Mouse (Mus musculus) T-helper 17 cell (primary cell): Measurements from ENCODE around the gene Mybpc3.

Source experiments
- in situ Hi-C, 2 experiments: fragments of 300-600 bp; cut with MboI, MseI; formaldehyde crosslinking; loops; 1 replicate in 1 of 2; 2 replicates in 1 of 2; pipeline ENCODE4 v1.15.1; 2025; ENCODE audit warnings: high pct_unique_total_duplicates in 2 of 2

Gene Mybpc3

GRCm38 (mm10) chr2:91162952-91163351 lies 45.0 kb downstream of the Mybpc3 start:
- in situ Hi-C loops = loop anchor here (10.0 kb wide), 2 partner anchors 442 to 458 kb away; no protein-coding TSS in a partner anchor

- in situ Hi-C loops = loop anchor here (10.0 kb wide), 2 partner anchors 441 to 459 kb away; no protein-coding TSS in a partner anchor
These were observed 45.6 kb downstream of the Mybpc3 start for GRCm38 (mm10) chr2:91163532-91163931.

GRCm38 (mm10) chr2:91164991-91165390 lies 47.0 kb downstream of the Mybpc3 start:
- in situ Hi-C loops = loop anchor here (10.0 kb wide), 2 partner anchors 440 to 460 kb away; no protein-coding TSS in a partner anchor

GRCm38 (mm10) chr2:91167629-91168028 lies 49.7 kb downstream of the Mybpc3 start:
- in situ Hi-C loops = loop anchor here (10.0 kb wide), 2 partner anchors 437 to 463 kb away; no protein-coding TSS in a partner anchor

GRCm38 (mm10) chr2:91169587-91170322 lies 51.8 kb downstream of the Mybpc3 start:
- in situ Hi-C loops = loop anchor here (10.0 kb wide), 2 partner anchors 435 to 465 kb away; no protein-coding TSS in a partner anchor

GRCm38 (mm10) chr2:91175490-91175889 lies 57.5 kb downstream of the Mybpc3 start:
- in situ Hi-C loops = no loop called here

- in situ Hi-C loops = no loop called here
These were observed 58.3 kb downstream of the Mybpc3 start for GRCm38 (mm10) chr2:91176234-91176633.

GRCm38 (mm10) chr2:91179825-91180224 lies 61.9 kb downstream of the Mybpc3 start:
- in situ Hi-C loops = no loop called here

GRCm38 (mm10) chr2:91180706-91181105 lies 62.8 kb downstream of the Mybpc3 start:
- in situ Hi-C loops = no loop called here

- in situ Hi-C loops = no loop called here
These were observed 64.1 kb downstream of the Mybpc3 start for GRCm38 (mm10) chr2:91182016-91182404.

GRCm38 (mm10) chr2:91182405-91183147 lies 64.6 kb downstream of the Mybpc3 start:
- in situ Hi-C loops = no loop called here

- in situ Hi-C loops = no loop called here
These were observed 65.2 kb downstream of the Mybpc3 start for GRCm38 (mm10) chr2:91183148-91183513.

GRCm38 (mm10) chr2:91183711-91184405 lies 65.9 kb downstream of the Mybpc3 start, which contains the start of gene Madd:
TSS of gene Madd (minus strand) at chr2:91183837.
- in situ Hi-C loops = no loop called here
